Comparison of ENCODE assay signal across 15 mouse cellular contexts in the genomic region with DNA sequence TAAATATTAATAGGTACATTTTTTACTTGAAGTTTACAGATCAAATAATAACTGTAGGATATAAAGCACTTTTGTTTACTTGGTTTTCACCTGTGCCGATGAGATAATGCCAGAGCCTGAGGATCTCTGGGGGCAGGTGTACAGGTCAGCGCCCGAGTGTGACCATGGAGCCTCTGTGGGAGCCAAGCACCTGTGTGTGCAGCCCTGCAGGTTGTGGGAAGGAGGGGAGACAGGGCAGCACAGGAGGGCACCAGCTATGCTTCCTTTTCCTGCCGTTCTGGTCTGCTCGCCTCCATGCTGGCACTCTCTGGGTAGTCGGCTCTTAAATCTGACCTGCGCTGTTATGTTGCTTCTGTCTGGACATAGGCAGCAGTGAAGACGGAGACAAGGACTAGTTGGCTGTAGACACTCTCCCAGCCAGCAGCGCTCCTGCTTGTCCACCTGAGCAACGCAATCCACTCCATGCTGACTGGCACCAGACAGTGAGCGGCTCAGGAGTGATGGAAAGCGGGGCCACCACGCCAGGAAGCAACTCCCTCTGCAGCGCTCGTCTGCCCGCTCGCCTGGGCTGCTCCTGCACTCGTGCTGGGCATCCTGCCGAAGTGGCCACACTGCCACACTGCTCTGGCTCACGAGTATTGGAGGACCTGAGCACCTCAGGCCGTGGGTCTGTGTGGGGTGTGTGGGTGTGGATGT. TPM values are rescaled to one million over a fixed set of nuclear protein-coding genes. Genes with fewer than 3 reads are reported as not detected.
DNase-seq lines count a peak whose midpoint lies in the region; ATAC-seq and TF ChIP-seq lines count a peak whose summit lies in the region.
"Had no signal": no experiment of that assay in that cellular context is flagged by ENCODE, and none has a peak within 500 bp of the region (broad histone marks: within the 10 kb centered on the region; RNA-seq: fewer than 3 reads in every experiment).

No protein-coding gene starts in this region.

- DNase-seq in gastrocnemius, adult 2 months, result no peak
- DNase-seq in gastrocnemius, postnatal 10 days, result no peak
- DNase-seq in lung, postnatal 0 days (ENCODE audit: low spot score), result no peak
- DNase-seq in lung, adult 2 months, result no peak
- peak; percentile 34 for DNase-seq in brain, adult 2 months (ENCODE audit: low read depth, low spot score)
- no peak for DNase-seq in left cerebral cortex, adult 8-10 months (ENCODE audit: low spot score in 2 of 2)
- DNase-seq: kidney, adult 2 months; layer of hippocampus, postnatal 36 days; left cerebral cortex, postnatal 4 days had no signal

- 0 out of 2 replicates have a peak overlapping the region, but pooled peaks have one; percentile 11 for H3K4me2 ChIP-seq in lung, postnatal 0 days (replicated peaks; ENCODE audit: low read depth, low read length)
- no peak overlapping the region for H3K4me2 ChIP-seq in stomach, embryonic 16.5 days (ENCODE audit: low read depth, low read length)
- H3K4me2 ChIP-seq: embryonic facial prominence, embryonic 13.5 days; hindbrain, embryonic 12.5 days had no signal

- H3K4me3 ChIP-seq in gastrocnemius, adult 2 months, result no peak overlapping the region
- H3K4me3 ChIP-seq in lung, postnatal 0 days (ENCODE audit: low read depth, low read length), result no peak overlapping the region
- H3K4me3 ChIP-seq in lung, adult 2 months (replicated peaks; ENCODE audit: extremely low read depth, low read depth, low read length), result no peak overlapping the region
- no peak overlapping the region; the same call in 1 of the 2 replicates for H3K4me3 ChIP-seq in stomach, embryonic 16.5 days (replicated peaks; ENCODE audit: low read length)
- H3K4me3 ChIP-seq: embryonic facial prominence, embryonic 13.5 days; hindbrain, embryonic 12.5 days; megakaryocyte, embryonic 14.5 days had no signal

- no peaks in the 10 kb centered on the region for H3K27me3 ChIP-seq in lung, postnatal 0 days (replicated peaks; ENCODE audit: insufficient read depth, low read length)
- no peaks in the 10 kb centered on the region for H3K27me3 ChIP-seq in stomach, embryonic 16.5 days (ENCODE audit: control insufficient read depth, insufficient read depth, low read length)
- H3K27me3 ChIP-seq: embryonic facial prominence, embryonic 13.5 days; hindbrain, embryonic 12.5 days had no signal

- H3K27ac ChIP-seq in gastrocnemius, adult 2 months, result peak overlapping the region; percentile 16; the same call in 1 of the 2 replicates
- no peak overlapping the region for H3K27ac ChIP-seq in lung, postnatal 0 days (ENCODE audit: low read length)
- peak overlapping the region; percentile 66 for H3K27ac ChIP-seq in stomach, embryonic 16.5 days (ENCODE audit: low read length)
- H3K27ac ChIP-seq: embryonic facial prominence, embryonic 13.5 days; hindbrain, embryonic 12.5 days had no signal

- intact Hi-C loops in gastrocnemius, adult 2 months (cut with DNase I), result no loop called here

- WGBS in lung, postnatal 0 days, result 67% methylated on average over 21 of the region's 21 CpGs
- 64% methylated on average over 21 of the region's 21 CpGs for WGBS in lung, adult 2 months
- WGBS in stomach, embryonic 16.5 days, result 79% methylated on average over 21 of the region's 21 CpGs

- no peak for TF ChIP-seq EP300 in lung, postnatal 0 days (IDR thresholded peaks at IDR 0.05)

- peaks cover under 1% of the 10 kb centered on the region; the same call in 1 of the 2 replicates for H3K4me1 ChIP-seq in lung, postnatal 0 days (ENCODE audit: insufficient read depth, low read depth, low read length)
- H3K4me1 ChIP-seq in lung, adult 2 months (ENCODE audit: control insufficient read depth, insufficient read depth, low read length), result peaks cover 5% of the 10 kb centered on the region
- H3K4me1 ChIP-seq in stomach, embryonic 16.5 days (ENCODE audit: control insufficient read depth, insufficient read depth, low read length), result no peaks in the 10 kb centered on the region; the same call in 1 of the 2 replicates
- H3K4me1 ChIP-seq: embryonic facial prominence, embryonic 13.5 days had no signal

- no peaks in the 10 kb centered on the region for H3K36me3 ChIP-seq in lung, postnatal 0 days (ENCODE audit: insufficient read depth, low read length)
- no peaks in the 10 kb centered on the region; the same call in 1 of the 2 replicates for H3K36me3 ChIP-seq in stomach, embryonic 16.5 days (ENCODE audit: control insufficient read depth, insufficient read depth, low read length)

- TF ChIP-seq CTCF in gastrocnemius, adult 2 months (IDR thresholded peaks at IDR 0.05), result no peak
- no peak for TF ChIP-seq CTCF in lung, postnatal 0 days (IDR thresholded peaks at IDR 0.05)
- no peak for TF ChIP-seq CTCF in lung, adult 2 months (IDR thresholded peaks at IDR 0.05; ENCODE audit: insufficient read depth, low read length)

- no peaks in the 10 kb centered on the region for H3K9me3 ChIP-seq in lung, postnatal 0 days (ENCODE audit: low read length)
- H3K9me3 ChIP-seq in stomach, embryonic 16.5 days (replicated peaks; ENCODE audit: control insufficient read depth, low read length), result no peaks in the 10 kb centered on the region
- H3K9me3 ChIP-seq: embryonic facial prominence, embryonic 13.5 days; hindbrain, embryonic 12.5 days; megakaryocyte, embryonic 14.5 days had no signal

- peak; percentile 53 for ATAC-seq in lung, postnatal 0 days
- peak; percentile 79 for ATAC-seq in stomach, embryonic 16.5 days (ENCODE audit: insufficient read depth, low FRiP score)
- ATAC-seq: midbrain, embryonic 16.5 days had no signal

- no peak for TF ChIP-seq POLR2A in lung, adult 2 months (IDR thresholded peaks at IDR 0.05; ENCODE audit: borderline replicate concordance, extremely low read depth, low read depth, low read length)

- H3K9ac ChIP-seq in lung, postnatal 0 days (replicated peaks; ENCODE audit: low read depth), result no peak overlapping the region
- no peak overlapping the region for H3K9ac ChIP-seq in stomach, embryonic 16.5 days (ENCODE audit: low read length)
- H3K9ac ChIP-seq: embryonic facial prominence, embryonic 13.5 days; hindbrain, embryonic 12.5 days had no signal

RNA-seq across cellular contexts. Expression of a gene that starts 5.6 kb away (rescaled TPM):
- total RNA-seq in gastrocnemius, adult 2 months (2021), result not detected
- total RNA-seq in gastrocnemius, postnatal 10 days (2021), result under 1 TPM in 1 of 2 experiments, not detected in 1; 0.32 TPM
- 0.20 TPM in 1 of 2 replicates, not detected in the other for polyA plus RNA-seq in lung, postnatal 0 days (2015; fragmentation: Nextera tagmentation; extraction: Ambion mirVana)
- polyA plus RNA-seq in lung, adult 2 months (2012; rRNA removed), result 1.1 and 1.6 TPM in 2 replicates
- polyA plus RNA-seq in stomach, embryonic 16.5 days (2015; fragmentation: Nextera tagmentation; extraction: Ambion mirVana), result 21.3 and 23.0 TPM in 2 replicates
- total RNA-seq in left cerebral cortex, adult 8-10 months (2022), result under 1 TPM; 0.09 to 0.30 (median 0.16) TPM
- total RNA-seq: gastrocnemius, postnatal 14 days had no signal
- polyA plus RNA-seq: midbrain, embryonic 16.5 days had no signal

RNA-seq across cellular contexts. Expression of a gene that starts 38.9 kb away (rescaled TPM):
- total RNA-seq in gastrocnemius, adult 2 months (2021), result 10 to 100 TPM; 15.4 to 19.1 TPM
- total RNA-seq in gastrocnemius, postnatal 10 days (2021), result 10 to 100 TPM; 17.8 to 21.3 TPM
- 34.1 and 35.0 TPM in 2 replicates for polyA plus RNA-seq in lung, postnatal 0 days (2015; fragmentation: Nextera tagmentation; extraction: Ambion mirVana)
- polyA plus RNA-seq in lung, adult 2 months (2012; rRNA removed), result 107 and 117 TPM in 2 replicates
- 24.7 and 25.4 TPM in 2 replicates for polyA plus RNA-seq in stomach, embryonic 16.5 days (2015; fragmentation: Nextera tagmentation; extraction: Ambion mirVana)
- 10 to 100 TPM; 88.3 to 96.5 (median 92.1) TPM for total RNA-seq in left cerebral cortex, adult 8-10 months (2022)

RNA-seq across cellular contexts. Expression of a gene that starts 59.7 kb away (rescaled TPM):
- total RNA-seq in gastrocnemius, adult 2 months (2021), result 10 to 100 TPM; 36.4 to 45.7 TPM
- total RNA-seq in gastrocnemius, postnatal 10 days (2021), result 10 to 100 TPM; 44.2 to 48.4 TPM
- polyA plus RNA-seq in lung, postnatal 0 days (2015; fragmentation: Nextera tagmentation; extraction: Ambion mirVana), result 278 and 286 TPM in 2 replicates
- 164 and 182 TPM in 2 replicates for polyA plus RNA-seq in lung, adult 2 months (2012; rRNA removed)
- polyA plus RNA-seq in stomach, embryonic 16.5 days (2015; fragmentation: Nextera tagmentation; extraction: Ambion mirVana), result 88.0 and 93.6 TPM in 2 replicates
- 10 to 100 TPM; 63.5 to 74.4 (median 72.5) TPM for total RNA-seq in left cerebral cortex, adult 8-10 months (2022)
